Mouse (Mus musculus) retina, postnatal 1 day (tissue): ENCODE measurements at regions not wholly inside any gene's neighbourhood (a gene's known extent, or its start where the extent isn't known, plus 50 kb on each side); places are given as distances from the start of the nearest gene placed in this dataset.
A peak's percentile ranks its signal among the peaks of the same experiment; 100 is the strongest.

Experiments
- DNase-seq: peaks from one replicate; pipeline ENCODE4 v3.0.0-alpha.2; 2012

- no peak for DNase-seq
These were observed 218.5 kb downstream of the Suds3 start for GRCm38 (mm10) chr5:116897391-116897790.

GRCm38 (mm10) chr5:116895036-116895783 is 220.7 kb downstream of the Suds3 start:
- DNase-seq = peak; percentile 89

GRCm38 (mm10) chr5:116894575-116894974 is 221.3 kb downstream of the Suds3 start:
- peak; percentile 37 for DNase-seq

- no peak for DNase-seq
These were observed 223.0 kb downstream of the Suds3 start for GRCm38 (mm10) chr5:116892877-116893276.

- DNase-seq = no peak
These were observed 226.7 kb downstream of the Suds3 start for GRCm38 (mm10) chr5:116889224-116889623.

GRCm38 (mm10) chr5:116886181-116887136 is 229.5 kb downstream of the Suds3 start:
- DNase-seq = peak; percentile 92

GRCm38 (mm10) chr5:116879761-116880160 is 236.2 kb downstream of the Suds3 start:
- no peak for DNase-seq

- DNase-seq = no peak
These were observed 241.0 kb downstream of the Suds3 start for GRCm38 (mm10) chr5:116874941-116875340.

GRCm38 (mm10) chr5:116868115-116868514 is 247.8 kb downstream of the Suds3 start:
- DNase-seq = no peak

- no peak for DNase-seq
These were observed 251.6 kb downstream of the Suds3 start for GRCm38 (mm10) chr5:116864275-116864674.

- no peak for DNase-seq
These were observed 261.1 kb upstream of the Srrm4 start for GRCm38 (mm10) chr5:116852691-116853090.

- no peak for DNase-seq
These were observed 240.3 kb upstream of the Srrm4 start for GRCm38 (mm10) chr5:116831874-116832273.

- peak; percentile 76 for DNase-seq
These were observed 238.2 kb upstream of the Srrm4 start for GRCm38 (mm10) chr5:116829771-116830170.

GRCm38 (mm10) chr5:116823260-116823659 is 231.6 kb upstream of the Srrm4 start:
- DNase-seq = no peak

GRCm38 (mm10) chr5:116822141-116822540 is 230.5 kb upstream of the Srrm4 start:
- DNase-seq = peak; percentile 48

GRCm38 (mm10) chr5:116809799-116810198 is 218.2 kb upstream of the Srrm4 start:
- DNase-seq = no peak

- peak; percentile 85 for DNase-seq
These were observed 217.6 kb upstream of the Srrm4 start for GRCm38 (mm10) chr5:116809001-116809759.

- peak; percentile 35 for DNase-seq
These were observed 205.8 kb upstream of the Srrm4 start for GRCm38 (mm10) chr5:116797460-116797859.

GRCm38 (mm10) chr5:116795169-116795568 is 203.6 kb upstream of the Srrm4 start:
- peak; percentile 81 for DNase-seq

- DNase-seq = peak; percentile 37
These were observed 198.8 kb upstream of the Srrm4 start for GRCm38 (mm10) chr5:116790419-116790818.

- DNase-seq = no peak
These were observed 198.2 kb upstream of the Srrm4 start for GRCm38 (mm10) chr5:116789859-116790258.

GRCm38 (mm10) chr5:116776450-116776849 is 184.8 kb upstream of the Srrm4 start:
- DNase-seq = peak; percentile 43

- DNase-seq = no peak
These were observed 174.6 kb upstream of the Srrm4 start for GRCm38 (mm10) chr5:116766261-116766660.
